Mouse (Mus musculus) erythroblast, embryonic 14.5 days (primary cell): ENCODE results near the gene Gm20683. TPM values are rescaled to one million over a fixed set of nuclear protein-coding genes. Genes with fewer than 3 reads are reported as not detected.

ENCODE experiments used
- H3K27me3 ChIP-seq: 2 replicates; pipeline ENCODE4 v1.6.1; 2012; ENCODE audit warnings: inconsistent platforms; ENCODE audit not compliant: control insufficient read depth
- H3K36me3 ChIP-seq: 2 replicates; pipeline ENCODE4 v1.6.1; 2012; ENCODE audit warnings: mild to moderate bottlenecking, inconsistent platforms; ENCODE audit not compliant: control insufficient read depth
- H3K4me1 ChIP-seq: 2 replicates; pipeline ENCODE4 v1.6.1; 2012; ENCODE audit warnings: inconsistent platforms; ENCODE audit not compliant: control insufficient read depth
- H3K4me3 ChIP-seq: replicated peaks from 2 replicates; pipeline ENCODE3; 2012; ENCODE audit warnings: moderate library complexity, mild to moderate bottlenecking, inconsistent platforms
- H3K9me3 ChIP-seq: 2 replicates; pipeline ENCODE4 v1.6.1; 2012; ENCODE audit warnings: low read length, inconsistent platforms, mixed read lengths; ENCODE audit not compliant: control insufficient read depth
- GATA1 ChIP-seq: IDR thresholded peaks from 2 replicates; pipeline ENCODE4 v1.6.1; 2012; ENCODE audit warnings: low read length, inconsistent platforms, mixed read lengths
- TAL1 ChIP-seq: IDR thresholded peaks from 3 replicates; pipeline ENCODE4 v1.6.1; 2012; ENCODE audit warnings: low read length, inconsistent platforms, mixed read lengths
- polyA plus RNA-seq: library from polyadenylated mRNA; stranded (reverse); fragments of >175 nt; gene quantifications from 2 replicates; pipeline ENCODE4 v1.2.3, GENCODE M21; 2012

Gene Gm20683
- polyA plus RNA-seq, 1 experiment: 1.1 TPM

DNA sequence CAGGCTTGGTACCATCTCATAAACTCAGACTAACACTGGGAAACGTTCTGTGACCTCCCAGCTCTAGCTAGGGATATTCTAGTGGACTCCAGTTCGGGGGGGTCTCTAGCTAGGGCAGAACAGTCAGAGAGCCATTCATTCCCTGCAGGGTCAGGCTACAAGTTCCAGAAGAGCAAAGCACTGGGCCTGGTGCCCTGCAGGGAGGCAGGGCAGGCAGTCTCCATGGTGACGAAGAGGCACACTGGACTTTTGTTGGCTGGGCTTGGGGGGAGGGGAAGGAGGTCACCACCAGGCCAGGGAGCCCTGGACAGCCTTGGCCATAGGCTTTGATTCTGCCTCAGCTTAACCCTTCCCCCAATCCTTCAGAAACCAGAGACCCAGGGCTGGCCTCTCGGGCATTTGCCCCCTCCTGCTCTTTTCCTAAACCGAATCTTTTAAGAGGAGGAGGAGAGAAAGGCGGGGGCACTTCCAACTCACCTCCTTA is 45.9 kb downstream of the Gm20683 start, which contains the start of gene AC134908.4:
Gene AC134908.4 (minus strand): TSS at position 51 of the 484 bp plus-strand sequence.
- Histone ChIP-seq H3K36me3 (peaks cover 9% of the 10 kb centered on the region), H3K27me3 (no peaks in the 10 kb centered on the region; the same call in 1 of the 2 replicates), H3K4me3 (peak within 1 kb of the TSS; percentile 82), H3K4me1 (peaks cover 66% of the 10 kb centered on the region), H3K9me3 (no peaks in the 10 kb centered on the region)
- no peak for TF ChIP-seq GATA1
- no peak for TF ChIP-seq TAL1

DNA sequence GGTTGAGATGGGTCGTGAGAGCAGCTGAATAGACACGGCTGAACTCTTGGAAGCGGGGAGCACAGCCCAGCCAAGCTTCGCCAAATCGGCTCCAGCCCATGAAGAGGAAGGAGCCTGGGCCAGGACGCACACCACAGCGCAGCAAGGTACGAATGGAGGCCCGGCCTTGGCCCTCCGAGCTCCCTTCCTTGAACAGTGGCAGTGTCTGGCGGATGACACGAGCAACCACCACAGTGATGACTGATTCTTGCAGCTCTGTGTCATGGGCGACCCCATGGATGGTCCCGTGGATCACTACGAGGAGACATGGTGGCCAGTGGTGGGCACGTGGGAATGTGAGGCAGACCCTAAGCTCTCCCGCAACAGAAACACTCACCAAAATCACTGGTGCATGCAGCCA is 46.6 kb downstream of the Gm20683 start:
- H3K4me3 ChIP-seq: no peak overlapping the region
- H3K27me3 ChIP-seq: no peaks in the 10 kb centered on the region; the same call in 1 of the 2 replicates
- TF ChIP-seq GATA1 (no peak), TAL1 (no peak)
- H3K9me3 ChIP-seq: no peaks in the 10 kb centered on the region
- H3K4me1 ChIP-seq: peaks cover 68% of the 10 kb centered on the region
- peaks cover 13% of the 10 kb centered on the region for H3K36me3 ChIP-seq

DNA sequence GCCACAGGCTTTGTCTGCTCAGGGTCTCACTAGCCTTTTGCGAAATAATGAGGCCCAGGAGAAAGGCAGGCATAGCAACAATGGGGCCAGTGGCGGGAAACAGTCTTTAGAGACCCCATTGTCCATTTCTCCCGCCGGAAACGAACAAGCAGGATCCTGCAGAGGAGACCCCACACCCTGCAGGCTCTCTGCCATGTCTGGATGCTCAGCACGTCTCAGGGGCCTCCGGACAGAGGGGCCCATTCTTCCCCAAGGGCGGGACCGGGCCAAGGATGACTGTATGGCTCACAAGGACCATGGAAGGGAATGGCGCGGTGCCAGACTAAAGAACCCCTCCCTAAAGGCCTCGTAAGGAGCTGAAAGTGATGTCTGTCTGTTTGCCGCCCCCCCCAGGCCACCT is 47.4 kb downstream of the Gm20683 start:
- Histone ChIP-seq H3K27me3 (no peaks in the 10 kb centered on the region; the same call in 1 of the 2 replicates), H3K36me3 (peaks cover 21% of the 10 kb centered on the region), H3K4me1 (peaks cover 68% of the 10 kb centered on the region), H3K4me3 (no peak overlapping the region), H3K9me3 (no peaks in the 10 kb centered on the region)
- TF ChIP-seq TAL1 (no peak), GATA1 (no peak)

DNA sequence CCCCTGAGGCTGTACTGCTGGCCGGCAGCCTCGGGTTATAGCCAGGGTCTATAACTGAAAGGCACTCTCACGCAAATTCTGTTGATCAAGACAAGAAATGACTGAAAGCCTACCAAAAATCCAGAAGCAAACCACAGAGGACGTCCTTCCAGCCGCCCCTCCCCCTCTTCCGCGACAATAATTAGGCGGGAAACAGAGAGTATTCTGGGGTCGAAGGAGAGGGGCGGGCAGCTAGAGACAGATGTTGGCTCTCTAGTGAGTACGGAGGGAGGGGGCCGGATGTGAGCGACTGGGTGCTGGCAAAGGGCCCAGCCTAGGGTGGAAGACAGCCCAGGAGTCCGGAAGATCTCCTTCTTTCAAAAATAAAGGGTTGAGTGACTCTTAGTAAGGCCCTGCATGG is 48.9 kb downstream of the Gm20683 start, which contains the start of gene Fam173a:
Gene Fam173a (minus strand): TSS at position 287 of the 400 bp plus-strand sequence.
- peaks cover 67% of the 10 kb centered on the region for H3K4me1 ChIP-seq

DNA sequence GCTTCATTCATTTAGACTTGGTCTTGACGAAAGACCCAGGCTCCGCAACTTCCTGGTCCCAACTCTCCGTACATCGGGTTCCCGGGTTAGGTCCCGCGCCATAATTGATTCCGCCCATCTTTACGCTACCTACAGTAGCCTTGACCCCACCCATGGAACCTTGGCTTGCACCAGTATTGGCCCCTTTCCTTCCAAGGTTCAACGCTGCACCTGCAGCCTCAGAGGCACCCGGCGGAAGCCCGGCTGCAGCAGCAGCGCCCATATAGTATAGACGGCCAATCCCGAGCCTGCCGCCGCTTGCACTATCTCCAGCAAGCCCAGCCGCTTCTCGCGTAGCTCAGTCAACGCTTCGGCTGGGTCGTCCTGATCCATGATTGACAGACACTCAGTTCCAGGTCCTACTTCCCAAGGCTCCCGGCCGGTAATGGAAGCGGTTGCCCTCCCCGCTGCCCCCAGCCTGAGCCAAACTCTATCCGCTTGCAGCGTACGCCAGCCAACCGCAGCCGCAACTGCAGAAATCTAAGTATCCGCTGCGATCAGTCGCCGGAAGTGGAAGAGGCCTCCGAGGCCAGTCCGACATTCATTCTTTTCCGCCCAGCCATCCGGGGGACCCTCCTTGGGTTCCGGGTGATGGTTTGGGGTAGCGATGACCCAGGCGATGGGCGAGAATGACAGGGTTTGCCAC is 49.6 kb downstream of the Gm20683 start:
- Histone ChIP-seq H3K9me3 (no peaks in the 10 kb centered on the region), H3K4me3 (peak overlapping the region; percentile 87), H3K4me1 (peaks cover 61% of the 10 kb centered on the region), H3K36me3 (peaks cover 41% of the 10 kb centered on the region), H3K27me3 (no peaks in the 10 kb centered on the region)
- no peak; the same call in 1 of the 2 replicates for TF ChIP-seq GATA1
- no peak for TF ChIP-seq TAL1

More for the DNA sequence above, 48.9 kb downstream of the Gm20683 start, which contains the start of gene Fam173a:
- TF ChIP-seq GATA1 (no peak), TAL1 (no peak)
- peaks cover 35% of the 10 kb centered on the region for H3K36me3 ChIP-seq
- H3K4me3 ChIP-seq: peak within 1 kb of the TSS; percentile 87
- H3K9me3 ChIP-seq: no peaks in the 10 kb centered on the region
- no peaks in the 10 kb centered on the region for H3K27me3 ChIP-seq

DNA sequence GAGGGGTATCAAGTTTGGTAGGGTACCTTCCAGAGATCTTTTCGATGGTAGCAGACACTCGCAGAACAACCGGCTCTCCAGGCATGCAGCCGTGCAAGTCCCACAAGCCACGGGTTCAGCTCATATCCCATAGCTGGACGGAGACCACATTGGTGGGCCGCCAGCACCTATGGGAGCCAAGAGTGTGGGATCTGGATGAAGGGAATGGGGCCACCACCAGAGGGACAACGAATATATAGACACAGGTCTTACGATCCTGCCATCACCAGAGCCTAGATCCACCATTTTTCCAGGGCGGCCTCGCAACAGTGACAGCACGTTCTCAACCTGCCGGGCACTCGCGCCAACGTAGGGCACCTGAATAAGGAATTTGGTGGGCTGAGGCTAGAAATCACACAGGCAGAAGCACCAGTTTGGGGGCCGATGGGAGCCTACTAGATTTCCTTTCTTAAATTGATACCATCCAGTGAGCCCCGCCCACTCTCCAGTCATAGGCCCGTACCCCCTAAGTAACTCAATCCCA is 50.2 kb downstream of the Gm20683 start:
- Histone ChIP-seq H3K4me1 (peaks cover 61% of the 10 kb centered on the region), H3K27me3 (no peaks in the 10 kb centered on the region), H3K9me3 (no peaks in the 10 kb centered on the region), H3K36me3 (peaks cover 45% of the 10 kb centered on the region), H3K4me3 (peak overlapping the region; percentile 87)
- TF ChIP-seq TAL1: no peak
- no peak for TF ChIP-seq GATA1

DNA sequence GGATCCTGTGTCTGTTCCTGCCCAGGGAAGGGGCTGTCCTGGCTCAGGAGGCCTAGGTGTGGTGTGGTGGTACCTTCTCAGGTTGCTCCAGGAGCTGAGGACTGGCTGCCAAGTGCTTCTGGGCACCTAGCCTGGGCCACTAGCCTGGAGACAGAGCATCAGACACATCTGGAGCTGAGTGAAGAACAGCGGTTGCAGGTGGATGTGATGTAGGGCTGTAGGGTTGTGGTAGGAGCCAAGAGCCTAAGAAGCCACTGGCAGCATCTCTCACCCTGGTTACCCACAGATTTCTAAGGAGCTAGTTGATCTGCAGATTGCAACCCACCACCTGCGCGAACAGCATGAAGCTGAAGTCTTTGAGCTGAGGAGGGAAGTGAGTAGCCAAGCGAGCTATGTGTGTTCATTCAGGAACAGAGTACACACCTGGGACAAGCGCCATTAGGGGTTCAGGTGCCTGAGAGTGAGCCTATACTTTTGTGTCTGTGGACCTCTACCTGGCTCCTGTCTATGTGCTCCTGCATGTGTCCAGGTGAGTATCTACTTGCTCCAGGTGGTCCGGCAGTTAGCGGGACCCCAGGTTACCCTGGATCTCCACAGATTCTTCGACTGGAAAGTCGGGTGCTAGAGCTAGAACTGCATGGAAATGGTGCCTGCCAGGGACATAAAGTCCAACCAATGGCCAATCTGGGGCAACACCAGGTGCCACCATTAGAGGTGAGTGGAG is 54.6 kb downstream of the Gm20683 start:
- TF ChIP-seq GATA1: no peak
- no peak for TF ChIP-seq TAL1
- Histone ChIP-seq H3K36me3 (peaks cover 59% of the 10 kb centered on the region), H3K4me3 (no peak overlapping the region), H3K9me3 (no peaks in the 10 kb centered on the region), H3K27me3 (no peaks in the 10 kb centered on the region), H3K4me1 (peaks cover 40% of the 10 kb centered on the region)

DNA sequence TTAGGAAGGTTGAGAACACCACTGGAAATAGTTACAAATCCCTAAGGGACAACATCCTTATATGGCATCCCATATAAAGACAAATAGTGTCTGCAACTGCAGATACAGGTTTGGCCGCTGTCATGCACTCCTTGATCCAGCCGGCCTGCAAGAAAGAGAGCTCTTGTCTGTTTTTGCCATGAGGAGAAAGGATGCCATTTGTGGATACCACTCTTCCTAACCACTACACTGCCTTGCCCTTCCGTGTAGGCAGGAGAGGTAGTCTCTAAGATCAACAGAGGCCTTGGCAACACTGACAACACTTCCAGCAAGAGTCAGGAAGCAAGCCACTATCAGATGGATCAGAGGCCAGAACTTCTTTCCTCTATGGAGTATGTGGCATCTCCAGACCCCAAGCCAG is 55.3 kb downstream of the Gm20683 start, which contains the start of gene Ccdc78:
Gene Ccdc78 (plus strand): TSS at position 301 of the 400 bp plus-strand sequence.
- TF ChIP-seq TAL1: no peak
- TF ChIP-seq GATA1: no peak
- peaks cover 34% of the 10 kb centered on the region for H3K4me1 ChIP-seq
- H3K36me3 ChIP-seq: peaks cover 65% of the 10 kb centered on the region
- no peaks in the 10 kb centered on the region for H3K9me3 ChIP-seq
- no peaks in the 10 kb centered on the region for H3K27me3 ChIP-seq
- peak within 1 kb of the TSS; percentile 82 for H3K4me3 ChIP-seq
